Mouse (Mus musculus): Measurements from ENCODE around the gene Carmil3. TPM values are rescaled to one million over a fixed set of nuclear protein-coding genes. Genes with fewer than 3 reads are reported as not detected.

Carmil3 gene
- total and polyA plus RNA-seq, 2 experiments from 2014 or later: 37.6 to 118 TPM

DNA sequence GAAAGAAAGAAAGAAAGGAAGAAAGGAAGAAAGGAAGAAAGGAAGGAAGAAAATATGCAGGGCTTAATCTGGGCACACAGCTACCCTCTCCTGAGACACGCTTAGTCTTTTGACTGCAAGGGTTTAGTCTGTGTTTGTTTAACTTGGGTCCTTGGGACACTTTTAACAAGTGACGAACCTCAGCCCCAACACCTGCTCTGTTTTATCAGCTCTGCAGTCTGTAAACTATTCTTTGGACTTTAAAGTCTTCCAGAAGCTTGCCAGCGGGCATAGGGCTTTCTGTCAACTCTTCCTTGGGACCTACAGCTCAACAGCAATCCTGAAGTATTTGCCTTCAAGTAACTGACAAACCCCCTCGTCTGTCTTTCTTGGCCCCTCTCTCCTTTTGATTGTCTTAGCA is 28.7 kb upstream of the Carmil3 start:
- no peaks in the 10 kb centered on the region for H3K4me1 ChIP-seq (ENCODE audit: insufficient read depth, low read length)
- no peak for TF ChIP-seq CTCF (IDR thresholded peaks at IDR 0.05)
- 67% methylated on average over 4 of the region's 4 CpGs for WGBS
- H3K27me3 ChIP-seq (ENCODE audit: insufficient read depth, low read length): no peaks in the 10 kb centered on the region
- no peak overlapping the region for H3K9ac ChIP-seq (replicated peaks; ENCODE audit: low read length, poor library complexity, severe bottlenecking)
- H3K27ac ChIP-seq (ENCODE audit: low read depth, low read length): no peak overlapping the region
- H3K4me2 ChIP-seq (ENCODE audit: low read depth, low read length, poor library complexity, severe bottlenecking): no peak overlapping the region
- ATAC-seq (ENCODE audit: low FRiP score): no peak
- no peaks in the 10 kb centered on the region for H3K9me3 ChIP-seq (ENCODE audit: low read length)
- DNase-seq (ENCODE audit: low spot score): no peak
- H3K4me3 ChIP-seq (ENCODE audit: low read depth, low read length): no peak overlapping the region
- no peaks in the 10 kb centered on the region for H3K36me3 ChIP-seq (ENCODE audit: insufficient read depth, low read length)

DNA sequence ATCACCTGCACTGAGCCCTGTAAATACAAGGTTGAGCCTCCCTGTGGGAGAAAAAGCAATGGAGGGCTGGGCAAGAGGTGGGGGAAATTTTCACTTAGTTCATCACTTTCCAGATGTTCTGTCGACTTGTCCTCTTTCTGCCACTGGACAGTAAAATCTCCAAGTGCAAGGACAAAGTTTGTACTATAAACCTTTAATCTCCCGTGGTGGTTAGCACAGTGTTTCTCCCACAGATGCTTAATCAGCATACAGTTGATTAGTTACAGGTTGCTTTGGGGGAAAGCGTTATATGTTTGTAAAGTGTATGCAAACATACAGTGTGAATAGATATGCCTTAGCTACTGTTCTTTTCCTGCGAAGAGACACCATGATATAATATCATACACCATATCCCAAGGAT is 24.0 kb upstream of the Carmil3 start:
- 81% methylated on average over 4 of the region's 4 CpGs for WGBS
- DNase-seq (ENCODE audit: low spot score) (no peak), ATAC-seq (ENCODE audit: low FRiP score) (no peak)
- Histone ChIP-seq H3K4me1 (ENCODE audit: insufficient read depth, low read length) (no peaks in the 10 kb centered on the region), H3K4me2 (ENCODE audit: low read depth, low read length, poor library complexity, severe bottlenecking) (no peak overlapping the region), H3K9ac (replicated peaks; ENCODE audit: low read length, poor library complexity, severe bottlenecking) (no peak overlapping the region), H3K27ac (ENCODE audit: low read depth, low read length) (no peak overlapping the region), H3K36me3 (ENCODE audit: insufficient read depth, low read length) (no peaks in the 10 kb centered on the region), H3K4me3 (ENCODE audit: low read depth, low read length) (no peak overlapping the region), H3K27me3 (ENCODE audit: insufficient read depth, low read length) (no peaks in the 10 kb centered on the region), H3K9me3 (ENCODE audit: low read length) (no peaks in the 10 kb centered on the region)
- no peak for TF ChIP-seq CTCF (IDR thresholded peaks at IDR 0.05)

DNA sequence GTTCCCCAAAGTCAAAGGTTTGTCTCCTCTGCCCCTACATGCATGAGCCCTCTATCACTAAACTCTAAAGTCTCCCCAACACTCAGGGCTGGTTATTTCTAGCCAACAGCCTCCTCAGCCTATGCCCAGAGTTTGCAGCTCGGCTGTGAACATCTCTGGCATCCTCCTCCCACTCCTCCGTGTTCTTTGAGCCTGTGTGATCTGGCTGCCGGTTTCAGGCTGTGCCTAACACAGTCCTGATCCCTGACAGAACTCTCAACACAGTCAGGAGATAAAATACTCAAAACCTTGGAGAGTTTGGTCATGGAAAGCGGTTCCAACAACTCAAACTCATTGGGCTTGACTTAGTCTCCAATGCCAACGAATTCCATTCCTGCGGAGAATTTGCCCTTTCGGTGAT is 23.3 kb upstream of the Carmil3 start:
- no peaks in the 10 kb centered on the region for H3K9me3 ChIP-seq (ENCODE audit: low read length)
- WGBS: 76% methylated on average over 7 of the region's 7 CpGs
- H3K4me2 ChIP-seq (ENCODE audit: low read depth, low read length, poor library complexity, severe bottlenecking): no peak overlapping the region
- H3K4me1 ChIP-seq (ENCODE audit: insufficient read depth, low read length): no peaks in the 10 kb centered on the region
- H3K36me3 ChIP-seq (ENCODE audit: insufficient read depth, low read length): no peaks in the 10 kb centered on the region
- no peaks in the 10 kb centered on the region for H3K27me3 ChIP-seq (ENCODE audit: insufficient read depth, low read length)
- H3K4me3 ChIP-seq (ENCODE audit: low read depth, low read length): no peak overlapping the region
- DNase-seq (ENCODE audit: low spot score): no peak
- no peak overlapping the region for H3K9ac ChIP-seq (replicated peaks; ENCODE audit: low read length, poor library complexity, severe bottlenecking)
- ATAC-seq (ENCODE audit: low FRiP score): no peak
- no peak overlapping the region for H3K27ac ChIP-seq (ENCODE audit: low read depth, low read length)
- TF ChIP-seq CTCF (IDR thresholded peaks at IDR 0.05): no peak

DNA sequence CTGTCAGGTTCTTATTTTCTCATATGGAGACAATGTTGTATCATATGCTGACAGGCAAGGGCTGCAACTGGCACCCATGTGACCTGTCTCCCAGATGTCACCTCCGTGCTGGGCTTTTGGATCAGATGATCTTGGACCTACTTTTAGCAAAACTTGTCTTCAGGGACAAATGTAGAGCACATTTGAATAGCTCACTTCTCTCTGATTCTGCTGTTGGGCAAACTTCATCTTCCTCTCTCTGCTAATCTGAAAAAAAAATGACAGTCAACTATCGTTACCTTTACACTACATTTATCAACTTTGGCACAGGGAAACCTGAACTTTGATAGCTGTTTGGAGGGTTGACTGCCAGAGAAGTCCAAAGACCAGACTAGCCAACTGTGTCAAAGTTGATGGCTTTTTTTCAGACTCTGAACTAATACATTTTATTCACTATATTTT is 22.1 kb upstream of the Carmil3 start:
- Histone ChIP-seq H3K4me2 (ENCODE audit: low read depth, low read length, poor library complexity, severe bottlenecking) (no peak overlapping the region), H3K4me3 (ENCODE audit: low read depth, low read length) (no peak overlapping the region), H3K4me1 (ENCODE audit: insufficient read depth, low read length) (no peaks in the 10 kb centered on the region), H3K36me3 (ENCODE audit: insufficient read depth, low read length) (no peaks in the 10 kb centered on the region), H3K27ac (ENCODE audit: low read depth, low read length) (no peak overlapping the region), H3K9me3 (ENCODE audit: low read length) (no peaks in the 10 kb centered on the region), H3K27me3 (ENCODE audit: insufficient read depth, low read length) (no peaks in the 10 kb centered on the region), H3K9ac (replicated peaks; ENCODE audit: low read length, poor library complexity, severe bottlenecking) (no peak overlapping the region)
- ATAC-seq (ENCODE audit: low FRiP score) (no peak), DNase-seq (ENCODE audit: low spot score) (no peak)
- TF ChIP-seq CTCF (IDR thresholded peaks at IDR 0.05): no peak
- whole genome bisulfite sequencing: 81% methylated on average over 2 of the region's 2 CpGs

DNA sequence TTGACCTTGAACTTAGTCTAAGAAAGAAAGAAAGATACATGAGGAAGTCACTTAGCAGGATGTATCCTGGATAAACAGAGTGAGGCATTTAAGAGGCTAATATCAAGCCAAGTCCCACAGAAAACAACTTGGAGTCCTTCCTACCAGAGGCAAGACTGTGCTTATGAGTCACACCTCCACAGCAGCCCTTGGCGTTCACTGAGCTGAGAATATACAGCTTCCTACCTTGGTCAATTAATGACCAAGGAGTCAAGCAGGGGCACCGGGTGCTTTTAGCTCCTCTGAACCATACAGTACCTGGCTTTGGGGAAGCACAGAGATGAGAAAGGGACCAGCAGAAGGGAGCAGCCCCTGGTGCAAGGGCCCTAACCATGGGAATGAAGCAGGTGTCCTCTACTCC is 21.4 kb upstream of the Carmil3 start:
- Histone ChIP-seq H3K27ac (ENCODE audit: low read depth, low read length) (no peak overlapping the region), H3K9me3 (ENCODE audit: low read length) (no peaks in the 10 kb centered on the region), H3K4me2 (ENCODE audit: low read depth, low read length, poor library complexity, severe bottlenecking) (no peak overlapping the region), H3K9ac (replicated peaks; ENCODE audit: low read length, poor library complexity, severe bottlenecking) (no peak overlapping the region), H3K27me3 (ENCODE audit: insufficient read depth, low read length) (no peaks in the 10 kb centered on the region), H3K36me3 (ENCODE audit: insufficient read depth, low read length) (no peaks in the 10 kb centered on the region), H3K4me1 (ENCODE audit: insufficient read depth, low read length) (no peaks in the 10 kb centered on the region), H3K4me3 (ENCODE audit: low read depth, low read length) (no peak overlapping the region)
- DNase-seq (ENCODE audit: low spot score): no peak
- TF ChIP-seq CTCF (IDR thresholded peaks at IDR 0.05): no peak
- no peak for ATAC-seq (ENCODE audit: low FRiP score)
- WGBS: 77% methylated on average over 2 of the region's 2 CpGs

DNA sequence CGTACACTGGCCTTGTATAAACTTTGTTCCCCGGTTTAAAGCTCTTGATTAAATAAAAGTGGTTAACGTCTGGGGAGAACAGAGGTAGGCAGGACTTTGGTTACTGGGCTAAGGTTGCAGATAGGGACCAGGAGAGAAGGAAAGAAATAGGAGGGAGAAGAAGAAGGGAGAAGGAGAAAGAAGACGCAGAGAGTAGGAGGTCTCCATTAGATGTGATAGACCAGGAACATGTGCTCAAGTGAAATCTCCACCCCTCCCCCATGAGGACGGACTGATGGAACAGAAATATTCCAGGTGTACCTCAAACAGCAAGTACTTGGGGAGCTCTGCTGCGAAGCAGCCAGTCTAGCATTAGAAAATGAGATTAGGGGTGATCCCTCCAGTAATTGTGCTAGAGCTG is 20.6 kb upstream of the Carmil3 start:
- H3K36me3 ChIP-seq (ENCODE audit: insufficient read depth, low read length): no peaks in the 10 kb centered on the region
- ATAC-seq (ENCODE audit: low FRiP score): no peak
- H3K27ac ChIP-seq (ENCODE audit: low read depth, low read length): no peak overlapping the region
- H3K4me3 ChIP-seq (ENCODE audit: low read depth, low read length): no peak overlapping the region
- H3K4me1 ChIP-seq (ENCODE audit: insufficient read depth, low read length): no peaks in the 10 kb centered on the region
- 86% methylated on average over 6 of the region's 6 CpGs for WGBS
- no peak for TF ChIP-seq CTCF (IDR thresholded peaks at IDR 0.05)
- H3K9me3 ChIP-seq (ENCODE audit: low read length): no peaks in the 10 kb centered on the region
- no peak for DNase-seq (ENCODE audit: low spot score)
- H3K27me3 ChIP-seq (ENCODE audit: insufficient read depth, low read length): no peaks in the 10 kb centered on the region
- H3K9ac ChIP-seq (replicated peaks; ENCODE audit: low read length, poor library complexity, severe bottlenecking): no peak overlapping the region
- no peak overlapping the region for H3K4me2 ChIP-seq (ENCODE audit: low read depth, low read length, poor library complexity, severe bottlenecking)

All from midbrain, postnatal 0 days (tissue).